Mouse (Mus musculus) erythroblast, embryonic 14.5 days (primary cell): ENCODE data around the gene Mad1l1. TPM values are rescaled to one million over a fixed set of nuclear protein-coding genes. Genes with fewer than 3 reads are reported as not detected.

ENCODE experiments used
- H3K27me3 ChIP-seq: 2 replicates; pipeline ENCODE4 v1.6.1; 2012; ENCODE audit warnings: inconsistent platforms; ENCODE audit not compliant: control insufficient read depth
- H3K36me3 ChIP-seq: 2 replicates; pipeline ENCODE4 v1.6.1; 2012; ENCODE audit warnings: mild to moderate bottlenecking, inconsistent platforms; ENCODE audit not compliant: control insufficient read depth
- H3K4me1 ChIP-seq: 2 replicates; pipeline ENCODE4 v1.6.1; 2012; ENCODE audit warnings: inconsistent platforms; ENCODE audit not compliant: control insufficient read depth
- H3K4me3 ChIP-seq: replicated peaks from 2 replicates; pipeline ENCODE3; 2012; ENCODE audit warnings: moderate library complexity, mild to moderate bottlenecking, inconsistent platforms
- H3K9me3 ChIP-seq: 2 replicates; pipeline ENCODE4 v1.6.1; 2012; ENCODE audit warnings: low read length, inconsistent platforms, mixed read lengths; ENCODE audit not compliant: control insufficient read depth
- GATA1 ChIP-seq: IDR thresholded peaks from 2 replicates; pipeline ENCODE4 v1.6.1; 2012; ENCODE audit warnings: low read length, inconsistent platforms, mixed read lengths
- TAL1 ChIP-seq: IDR thresholded peaks from 3 replicates; pipeline ENCODE4 v1.6.1; 2012; ENCODE audit warnings: low read length, inconsistent platforms, mixed read lengths
- polyA plus RNA-seq: library from polyadenylated mRNA; stranded (reverse); fragments of >175 nt; gene quantifications from 2 replicates; pipeline ENCODE4 v1.2.3, GENCODE M21; 2012

Gene Mad1l1
- polyA plus RNA-seq, 1 experiment: 2.4 TPM

GRCm38 (mm10) chr5:140150694-140151093, 170.7 kb downstream of the Mad1l1 start:
- H3K4me1 ChIP-seq: no peaks in the 10 kb centered on the region
- H3K4me3 ChIP-seq: no peak overlapping the region
- no peaks in the 10 kb centered on the region for H3K27me3 ChIP-seq
- H3K36me3 ChIP-seq: no peaks in the 10 kb centered on the region
- TF ChIP-seq GATA1: no peak
- H3K9me3 ChIP-seq: no peaks in the 10 kb centered on the region; the same call in 1 of the 2 replicates

GRCm38 (mm10) chr5:140150136-140150535, 171.2 kb downstream of the Mad1l1 start:
- TF ChIP-seq TAL1 (no peak), GATA1 (no peak)
- no peaks in the 10 kb centered on the region; the same call in 1 of the 2 replicates for H3K9me3 ChIP-seq
- H3K4me1 ChIP-seq: no peaks in the 10 kb centered on the region
- H3K36me3 ChIP-seq: no peaks in the 10 kb centered on the region; the same call in 1 of the 2 replicates
- no peak overlapping the region for H3K4me3 ChIP-seq
- no peaks in the 10 kb centered on the region for H3K27me3 ChIP-seq

GRCm38 (mm10) chr5:140149298-140149697, 172.1 kb downstream of the Mad1l1 start:
- TF ChIP-seq GATA1: no peak
- no peak for TF ChIP-seq TAL1
- H3K36me3 ChIP-seq: no peaks in the 10 kb centered on the region; the same call in none of the 2 replicates
- H3K9me3 ChIP-seq: no peaks in the 10 kb centered on the region
- no peak overlapping the region for H3K4me3 ChIP-seq
- H3K27me3 ChIP-seq: no peaks in the 10 kb centered on the region
- no peaks in the 10 kb centered on the region for H3K4me1 ChIP-seq

- Histone ChIP-seq H3K4me1 (no peaks in the 10 kb centered on the region), H3K36me3 (peaks cover 20% of the 10 kb centered on the region), H3K9me3 (no peaks in the 10 kb centered on the region), H3K4me3 (no peak overlapping the region), H3K27me3 (no peaks in the 10 kb centered on the region)
- TF ChIP-seq GATA1: no peak
- no peak for TF ChIP-seq TAL1
Observed at GRCm38 (mm10) chr5:140143541-140143940, 177.8 kb downstream of the Mad1l1 start.

GRCm38 (mm10) chr5:140141336-140141735, 180.0 kb downstream of the Mad1l1 start:
- peaks cover 31% of the 10 kb centered on the region for H3K36me3 ChIP-seq
- TF ChIP-seq TAL1 (no peak), GATA1 (no peak)
- H3K9me3 ChIP-seq: no peaks in the 10 kb centered on the region
- H3K4me1 ChIP-seq: no peaks in the 10 kb centered on the region
- no peaks in the 10 kb centered on the region for H3K27me3 ChIP-seq
- no peak overlapping the region for H3K4me3 ChIP-seq

- Histone ChIP-seq H3K4me3 (no peak overlapping the region), H3K9me3 (no peaks in the 10 kb centered on the region), H3K27me3 (no peaks in the 10 kb centered on the region), H3K36me3 (peaks cover 41% of the 10 kb centered on the region), H3K4me1 (no peaks in the 10 kb centered on the region)
- TF ChIP-seq TAL1 (no peak), GATA1 (no peak)
Observed at GRCm38 (mm10) chr5:140140214-140140613, 181.1 kb downstream of the Mad1l1 start.

GRCm38 (mm10) chr5:140135734-140136625, 185.4 kb downstream of the Mad1l1 start:
- TF ChIP-seq GATA1: no peak
- TF ChIP-seq TAL1: no peak
- peaks cover 52% of the 10 kb centered on the region for H3K36me3 ChIP-seq
- H3K4me1 ChIP-seq: no peaks in the 10 kb centered on the region
- no peaks in the 10 kb centered on the region for H3K9me3 ChIP-seq
- H3K4me3 ChIP-seq: no peak overlapping the region
- H3K27me3 ChIP-seq: no peaks in the 10 kb centered on the region

- TF ChIP-seq TAL1: no peak
- TF ChIP-seq GATA1: no peak
- no peaks in the 10 kb centered on the region for H3K27me3 ChIP-seq
- H3K9me3 ChIP-seq: no peaks in the 10 kb centered on the region
- H3K36me3 ChIP-seq: peaks cover 54% of the 10 kb centered on the region
- no peak overlapping the region for H3K4me3 ChIP-seq
- no peaks in the 10 kb centered on the region for H3K4me1 ChIP-seq
Observed at GRCm38 (mm10) chr5:140134021-140134420, 187.3 kb downstream of the Mad1l1 start.

GRCm38 (mm10) chr5:140128414-140128981, 192.9 kb downstream of the Mad1l1 start:
- Histone ChIP-seq H3K36me3 (peaks cover 38% of the 10 kb centered on the region), H3K9me3 (no peaks in the 10 kb centered on the region), H3K4me3 (no peak overlapping the region), H3K27me3 (no peaks in the 10 kb centered on the region), H3K4me1 (no peaks in the 10 kb centered on the region)
- TF ChIP-seq TAL1: no peak
- no peak for TF ChIP-seq GATA1
